Mouse (Mus musculus): ENCODE results near the gene Cenpq. TPM values are rescaled to one million over a fixed set of nuclear protein-coding genes. Genes with fewer than 3 reads are reported as not detected.
A peak's percentile ranks its signal among the peaks of the same experiment; 100 is the strongest.

Cenpq gene
- polyA plus RNA-seq, 1 experiment from 2014 or later = 40.8 TPM

DNA sequence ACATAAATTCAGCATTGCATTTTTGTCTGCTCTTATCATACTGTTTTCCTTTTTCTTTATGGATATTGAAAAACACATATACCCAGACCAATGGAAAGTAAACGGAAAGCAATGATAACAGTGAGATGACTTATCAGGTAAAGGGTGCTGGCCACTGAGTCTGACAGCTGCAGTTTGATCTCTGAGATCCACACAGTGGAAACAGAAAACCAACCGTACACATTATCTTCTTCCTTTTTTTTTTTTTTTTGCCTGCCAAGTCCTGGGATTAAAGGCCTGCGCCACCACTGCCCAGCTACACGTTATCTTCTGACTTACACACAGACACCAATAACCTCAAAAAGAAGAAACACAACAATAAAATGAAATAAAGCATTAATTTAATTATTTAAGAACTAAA, 31.5 kb downstream of the Cenpq start:
- Histone ChIP-seq H3K4me2 (no peak overlapping the region), H3K27ac (ENCODE audit: low read depth, low read length) (no peak overlapping the region), H3K9ac (ENCODE audit: low read depth, low read length) (no peak overlapping the region), H3K9me3 (ENCODE audit: control insufficient read depth, low read length) (no peaks in the 10 kb centered on the region), H3K4me1 (replicated peaks; ENCODE audit: control insufficient read depth, insufficient read depth, low read length) (peaks cover 12% of the 10 kb centered on the region), H3K27me3 (replicated peaks; ENCODE audit: control insufficient read depth, insufficient read depth, low read length) (no peaks in the 10 kb centered on the region), H3K4me3 (ENCODE audit: low read depth, low read length) (no peak overlapping the region), H3K36me3 (ENCODE audit: control insufficient read depth, insufficient read depth, low read length) (no peaks in the 10 kb centered on the region)
- DNase-seq (ENCODE audit: low spot score) (no peak), ATAC-seq (replicated peaks; ENCODE audit: low FRiP score) (peak; percentile 39; the same call in 1 of the 2 replicates)
- WGBS = 30% methylated on average over 4 of the region's 4 CpGs

DNA sequence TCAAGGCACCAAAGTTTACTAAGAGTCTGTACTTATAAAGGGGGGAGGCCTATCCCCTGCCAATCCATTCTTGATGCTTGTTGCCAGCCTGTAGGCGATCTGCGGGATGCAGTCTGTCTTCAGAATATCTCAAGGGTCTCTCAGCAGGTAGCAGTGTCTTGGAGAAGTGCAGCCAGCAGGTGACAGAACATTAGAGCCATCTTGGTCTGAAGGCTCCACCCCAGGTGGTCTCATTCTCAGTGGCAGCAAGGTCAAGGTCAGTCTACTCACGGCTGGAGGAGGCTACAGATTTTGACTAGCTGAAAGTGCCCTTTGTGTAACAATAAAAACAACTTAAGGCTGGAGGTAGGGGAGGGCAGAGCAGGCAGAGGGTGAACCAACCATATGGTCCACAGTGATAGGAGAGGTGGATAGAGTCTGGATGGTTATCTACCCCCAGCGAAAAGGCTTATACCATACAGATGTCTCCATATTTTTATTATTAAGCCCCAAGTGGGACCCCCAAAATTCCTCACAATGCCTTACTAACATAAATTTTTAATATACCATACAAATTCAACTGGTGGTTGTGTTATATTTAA, 35.0 kb downstream of the Cenpq start:
- no peaks in the 10 kb centered on the region for H3K36me3 ChIP-seq (ENCODE audit: control insufficient read depth, insufficient read depth, low read length)
- no peak overlapping the region for H3K4me3 ChIP-seq (ENCODE audit: low read depth, low read length)
- H3K9ac ChIP-seq (ENCODE audit: low read depth, low read length) = no peak overlapping the region
- 54% methylated on average over 4 of the region's 4 CpGs for WGBS
- no peak overlapping the region for H3K27ac ChIP-seq (ENCODE audit: low read depth, low read length)
- DNase-seq (ENCODE audit: low spot score) (no peak), ATAC-seq (replicated peaks; ENCODE audit: low FRiP score) (peak; percentile 82)
- no peaks in the 10 kb centered on the region for H3K9me3 ChIP-seq (ENCODE audit: control insufficient read depth, low read length)
- H3K27me3 ChIP-seq (replicated peaks; ENCODE audit: control insufficient read depth, insufficient read depth, low read length) = no peaks in the 10 kb centered on the region
- H3K4me2 ChIP-seq = no peak overlapping the region
- H3K4me1 ChIP-seq (replicated peaks; ENCODE audit: control insufficient read depth, insufficient read depth, low read length) = peaks cover 12% of the 10 kb centered on the region

DNA sequence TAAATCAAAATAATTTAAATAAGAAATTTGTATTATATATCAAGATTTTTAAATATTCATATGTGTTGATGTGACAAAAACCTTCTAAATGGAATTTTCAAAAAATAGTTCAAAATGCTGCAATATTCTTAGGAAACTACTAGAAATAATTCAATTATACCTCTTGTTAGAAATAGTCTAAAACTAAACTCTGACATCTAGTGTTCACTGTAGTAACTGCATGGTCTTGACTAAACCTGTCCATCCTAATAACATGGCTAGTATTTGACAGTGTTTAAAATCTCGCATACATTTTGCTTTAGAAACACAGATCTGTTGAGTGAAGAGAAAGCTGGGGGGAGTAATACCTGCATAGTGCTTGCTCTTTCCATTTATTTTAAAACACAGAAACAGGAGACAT, 38.0 kb downstream of the Cenpq start:
- H3K4me1 ChIP-seq (replicated peaks; ENCODE audit: control insufficient read depth, insufficient read depth, low read length) = peaks cover 3% of the 10 kb centered on the region; the same call in 1 of the 2 replicates
- DNase-seq (ENCODE audit: low spot score) (no peak), ATAC-seq (replicated peaks; ENCODE audit: low FRiP score) (no peak)
- no peaks in the 10 kb centered on the region for H3K36me3 ChIP-seq (ENCODE audit: control insufficient read depth, insufficient read depth, low read length)
- WGBS = 68% methylated on average over 1 of the region's 1 CpGs
- no peak overlapping the region for H3K27ac ChIP-seq (ENCODE audit: low read depth, low read length)
- no peaks in the 10 kb centered on the region for H3K9me3 ChIP-seq (ENCODE audit: control insufficient read depth, low read length)
- no peaks in the 10 kb centered on the region for H3K27me3 ChIP-seq (replicated peaks; ENCODE audit: control insufficient read depth, insufficient read depth, low read length)
- no peak overlapping the region for H3K4me2 ChIP-seq
- no peak overlapping the region for H3K4me3 ChIP-seq (ENCODE audit: low read depth, low read length)
- no peak overlapping the region for H3K9ac ChIP-seq (ENCODE audit: low read depth, low read length)

DNA sequence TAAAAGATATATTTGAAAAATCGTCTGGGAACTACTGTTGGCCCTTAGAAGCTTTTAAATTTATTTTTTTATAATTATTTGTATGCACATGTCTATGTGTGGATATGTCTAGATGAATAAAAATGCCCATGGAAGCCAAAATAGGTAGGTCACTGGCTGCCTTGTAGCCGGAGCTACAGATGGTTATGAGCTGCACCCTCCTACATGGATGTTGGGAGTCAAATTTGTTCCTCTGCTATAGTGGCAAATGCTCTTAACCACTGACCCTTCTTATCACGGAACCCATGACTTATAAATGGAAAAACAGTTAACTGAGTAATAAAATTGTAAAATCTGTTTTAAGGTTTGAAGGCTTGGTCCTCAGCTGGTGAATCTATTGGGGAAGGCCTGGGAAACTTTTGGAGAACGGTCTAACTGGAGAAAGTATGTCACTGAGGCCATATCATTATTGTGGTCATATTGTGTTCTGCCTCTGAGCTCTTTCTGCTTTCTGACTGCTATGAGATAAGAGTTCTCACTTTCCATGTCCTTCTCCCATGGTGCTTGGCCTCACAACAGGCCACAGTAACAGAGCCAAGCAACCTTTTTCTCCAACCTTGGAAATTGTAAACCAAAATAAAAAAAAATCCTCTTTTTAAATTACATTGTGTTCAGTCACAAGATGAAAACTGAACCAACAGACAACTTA, 46.9 kb downstream of the Cenpq start:
- H3K4me3 ChIP-seq (ENCODE audit: low read depth, low read length) = no peak overlapping the region
- H3K4me1 ChIP-seq (replicated peaks; ENCODE audit: control insufficient read depth, insufficient read depth, low read length) = no peaks in the 10 kb centered on the region
- no peak overlapping the region for H3K27ac ChIP-seq (ENCODE audit: low read depth, low read length)
- DNase-seq (ENCODE audit: low spot score) (no peak), ATAC-seq (replicated peaks; ENCODE audit: low FRiP score) (peak; percentile 83)
- WGBS = 53% methylated on average over 4 of the region's 4 CpGs
- H3K9me3 ChIP-seq (ENCODE audit: control insufficient read depth, low read length) = no peaks in the 10 kb centered on the region
- H3K36me3 ChIP-seq (ENCODE audit: control insufficient read depth, insufficient read depth, low read length) = no peaks in the 10 kb centered on the region
- H3K27me3 ChIP-seq (replicated peaks; ENCODE audit: control insufficient read depth, insufficient read depth, low read length) = no peaks in the 10 kb centered on the region
- H3K4me2 ChIP-seq = no peak overlapping the region
- no peak overlapping the region for H3K9ac ChIP-seq (ENCODE audit: low read depth, low read length)

DNA sequence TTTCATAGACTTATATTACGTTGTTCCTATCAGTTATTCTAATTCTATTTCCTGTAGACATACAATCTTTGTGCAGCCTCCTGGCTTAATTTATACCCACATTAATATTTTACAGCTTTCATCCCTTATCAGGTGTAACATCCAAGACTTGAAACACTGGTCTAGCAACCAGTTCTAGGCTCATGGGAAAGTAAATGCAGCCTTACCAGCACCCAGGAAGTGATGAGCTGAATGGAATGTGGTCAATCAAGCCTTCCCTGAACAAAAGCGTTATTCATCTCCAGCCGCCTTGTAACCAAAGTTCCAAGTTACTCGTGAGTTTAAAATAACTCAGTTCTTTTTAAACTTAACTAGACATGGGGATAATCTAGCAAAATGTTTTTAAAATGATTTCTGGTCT, 49.7 kb downstream of the Cenpq start:
- Histone ChIP-seq H3K4me1 (replicated peaks; ENCODE audit: control insufficient read depth, insufficient read depth, low read length) (no peaks in the 10 kb centered on the region), H3K9me3 (ENCODE audit: control insufficient read depth, low read length) (no peaks in the 10 kb centered on the region), H3K4me3 (ENCODE audit: low read depth, low read length) (no peak overlapping the region), H3K36me3 (ENCODE audit: control insufficient read depth, insufficient read depth, low read length) (no peaks in the 10 kb centered on the region), H3K9ac (ENCODE audit: low read depth, low read length) (no peak overlapping the region), H3K27me3 (replicated peaks; ENCODE audit: control insufficient read depth, insufficient read depth, low read length) (no peaks in the 10 kb centered on the region), H3K4me2 (no peak overlapping the region), H3K27ac (ENCODE audit: low read depth, low read length) (no peak overlapping the region)
- 78% methylated on average over 4 of the region's 4 CpGs for WGBS
- DNase-seq (ENCODE audit: low spot score) (no peak), ATAC-seq (replicated peaks; ENCODE audit: low FRiP score) (no peak)

DNA sequence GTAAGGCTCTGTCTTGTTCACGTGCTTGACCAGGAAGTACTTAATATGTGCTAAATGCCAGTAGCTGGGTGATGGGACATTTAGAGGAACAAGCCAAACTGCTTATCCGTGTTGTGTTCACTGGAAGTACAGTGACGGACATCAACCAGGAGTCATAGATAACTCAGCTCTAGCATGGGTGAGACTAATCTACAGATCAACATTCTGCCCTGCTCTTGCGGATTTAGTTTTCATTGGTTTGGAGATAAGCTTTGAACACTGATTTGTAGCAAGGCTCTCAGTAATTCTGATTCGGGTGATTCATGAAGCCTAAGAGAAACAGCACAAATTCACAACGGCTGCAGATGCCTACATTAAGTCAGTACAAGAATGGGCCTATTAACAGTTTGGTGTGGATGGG, 52.7 kb downstream of the Cenpq start:
- Histone ChIP-seq H3K4me2 (no peak overlapping the region), H3K36me3 (ENCODE audit: control insufficient read depth, insufficient read depth, low read length) (no peaks in the 10 kb centered on the region), H3K27ac (ENCODE audit: low read depth, low read length) (no peak overlapping the region), H3K9me3 (ENCODE audit: control insufficient read depth, low read length) (no peaks in the 10 kb centered on the region), H3K4me3 (ENCODE audit: low read depth, low read length) (no peak overlapping the region), H3K4me1 (replicated peaks; ENCODE audit: control insufficient read depth, insufficient read depth, low read length) (no peaks in the 10 kb centered on the region), H3K9ac (ENCODE audit: low read depth, low read length) (no peak overlapping the region), H3K27me3 (replicated peaks; ENCODE audit: control insufficient read depth, insufficient read depth, low read length) (no peaks in the 10 kb centered on the region)
- WGBS = 65% methylated on average over 6 of the region's 6 CpGs
- DNase-seq (ENCODE audit: low spot score) (no peak), ATAC-seq (replicated peaks; ENCODE audit: low FRiP score) (no peak)

DNA sequence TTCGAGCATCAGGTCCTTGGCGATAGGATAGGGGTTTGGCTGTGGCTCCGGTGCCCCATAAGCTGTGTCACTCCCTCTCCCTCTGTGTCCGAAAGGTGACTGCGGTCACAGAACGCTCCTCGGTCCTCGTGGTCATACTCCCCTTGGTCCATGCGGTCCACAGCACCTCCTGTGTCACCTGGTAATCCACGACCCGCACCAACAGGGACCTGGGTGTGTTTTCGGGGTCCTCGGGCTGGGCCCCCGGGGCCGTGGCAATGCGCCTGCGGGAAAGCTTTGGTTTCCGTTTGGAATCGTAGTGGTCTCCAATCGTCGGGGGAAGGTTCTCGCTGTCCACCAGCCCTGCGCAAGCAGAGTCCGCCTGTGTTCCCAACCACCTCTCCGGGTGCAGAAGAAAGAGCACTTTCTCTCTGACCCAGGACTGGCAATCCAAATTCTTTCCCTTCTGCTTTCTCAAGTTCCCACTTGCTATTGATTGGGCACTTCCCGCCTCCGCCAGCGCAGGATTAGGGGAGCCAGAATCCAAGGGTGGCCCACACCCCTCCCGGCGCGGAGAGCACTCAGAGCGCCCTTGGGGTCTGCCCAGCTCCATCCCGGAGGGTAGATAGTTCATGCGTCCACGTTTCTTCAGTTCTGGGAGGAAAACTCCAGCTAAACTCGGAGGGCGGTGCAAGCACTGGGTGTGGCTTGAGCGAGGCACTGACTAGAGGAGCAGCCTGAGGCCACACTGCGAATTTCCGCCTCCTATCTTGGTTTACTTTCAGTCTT, 54.7 kb downstream of the Cenpq start, which contains the start of gene 9130008F23Rik:
Gene 9130008F23Rik (minus strand): TSS at position 636 of the 768 bp plus-strand sequence.
- ATAC-seq (replicated peaks; ENCODE audit: low FRiP score) = peak; percentile 89
- under 1% methylated on average over 40 of the region's 40 CpGs for WGBS

DNA sequence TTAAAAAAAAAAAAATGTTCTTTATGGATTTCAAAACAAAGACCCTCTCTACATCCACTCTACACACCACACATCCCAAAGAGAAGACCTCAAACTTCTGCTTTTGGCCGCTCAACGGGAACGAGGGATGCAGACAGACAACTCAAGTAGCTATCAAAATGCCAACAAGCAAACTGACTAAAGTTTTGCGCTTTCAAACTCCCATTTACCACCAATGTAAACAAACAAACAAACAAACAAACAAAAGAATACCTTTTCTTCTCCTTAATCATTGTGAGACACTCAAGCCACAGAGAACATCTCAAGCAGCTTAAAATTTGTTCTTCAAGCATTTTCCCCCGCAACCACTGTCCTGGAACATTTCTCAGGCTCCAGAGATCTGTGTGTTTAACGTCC, 55.3 kb downstream of the Cenpq start:
- H3K36me3 ChIP-seq (ENCODE audit: control insufficient read depth, insufficient read depth, low read length) = no peaks in the 10 kb centered on the region
- 4% methylated on average over 6 of the region's 6 CpGs for WGBS
- no peak overlapping the region for H3K27ac ChIP-seq (ENCODE audit: low read depth, low read length)
- peak overlapping the region; percentile 74 for H3K9ac ChIP-seq (ENCODE audit: low read depth, low read length)
- H3K27me3 ChIP-seq (replicated peaks; ENCODE audit: control insufficient read depth, insufficient read depth, low read length) = no peaks in the 10 kb centered on the region
- peak overlapping the region; percentile 74 for H3K4me2 ChIP-seq
- ATAC-seq (replicated peaks; ENCODE audit: low FRiP score) (no peak), DNase-seq (ENCODE audit: low spot score) (no peak)
- H3K4me3 ChIP-seq (ENCODE audit: low read depth, low read length) = peak overlapping the region; percentile 72
- no peaks in the 10 kb centered on the region for H3K4me1 ChIP-seq (replicated peaks; ENCODE audit: control insufficient read depth, insufficient read depth, low read length)
- H3K9me3 ChIP-seq (ENCODE audit: control insufficient read depth, low read length) = no peaks in the 10 kb centered on the region

More for the DNA sequence above, 54.7 kb downstream of the Cenpq start, which contains the start of gene 9130008F23Rik:
- H3K27me3 ChIP-seq (replicated peaks; ENCODE audit: control insufficient read depth, insufficient read depth, low read length) = no peaks in the 10 kb centered on the region
- no peaks in the 10 kb centered on the region for H3K4me1 ChIP-seq (replicated peaks; ENCODE audit: control insufficient read depth, insufficient read depth, low read length)
- H3K4me3 ChIP-seq (ENCODE audit: low read depth, low read length) = peak within 1 kb of the TSS; percentile 72
- peak within 1 kb of the TSS; percentile 26; the same call in 1 of the 2 replicates for H3K27ac ChIP-seq (ENCODE audit: low read depth, low read length)
- no peaks in the 10 kb centered on the region for H3K36me3 ChIP-seq (ENCODE audit: control insufficient read depth, insufficient read depth, low read length)
- peak within 1 kb of the TSS; percentile 74 for H3K4me2 ChIP-seq
- no peaks in the 10 kb centered on the region for H3K9me3 ChIP-seq (ENCODE audit: control insufficient read depth, low read length)
- DNase-seq (ENCODE audit: low spot score) = peak; percentile 67
- H3K9ac ChIP-seq (ENCODE audit: low read depth, low read length) = peak within 1 kb of the TSS; percentile 74

Data from liver, embryonic 11.5 days (tissue).